ENCODE assay signal across 22 mouse cellular contexts in the genomic region with DNA sequence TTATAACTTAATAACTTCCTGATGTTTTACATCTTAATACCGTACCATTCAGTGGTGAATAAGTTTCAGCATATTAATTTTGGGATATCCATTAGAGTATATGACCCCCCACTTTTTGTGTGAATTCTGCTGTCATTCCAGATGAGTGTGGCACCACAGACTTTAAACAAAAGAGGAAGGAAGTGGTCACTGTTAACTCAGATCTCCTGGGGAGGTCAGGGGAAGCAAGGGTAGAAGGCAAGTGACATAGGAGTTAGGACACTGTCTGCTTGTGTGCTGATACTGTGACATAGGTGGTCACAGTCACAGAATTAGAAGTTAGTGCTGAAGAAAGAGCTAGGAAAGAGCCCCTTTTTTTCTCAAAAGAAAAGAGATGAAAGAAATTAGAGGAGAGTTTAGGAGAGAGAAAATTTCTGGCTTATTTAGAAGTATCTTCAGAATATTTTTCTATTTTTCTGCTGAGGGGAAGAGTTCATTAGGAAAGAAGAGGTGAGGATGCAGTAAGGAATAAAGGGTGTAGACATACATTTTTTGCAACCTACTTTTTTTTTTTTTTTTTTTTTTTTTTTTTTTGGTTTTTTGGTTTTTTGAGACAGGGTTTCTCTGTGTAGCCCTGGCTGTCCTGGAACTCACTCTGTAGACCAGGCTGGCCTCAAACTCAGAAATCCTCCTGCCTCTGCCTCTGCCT. TPM values are rescaled to one million over a fixed set of nuclear protein-coding genes. Genes with fewer than 3 reads are reported as not detected.
A peak's percentile ranks its signal among the peaks of the same experiment; 100 is the strongest.
DNase-seq lines count a peak whose midpoint lies in the region; ATAC-seq and TF ChIP-seq lines count a peak whose summit lies in the region.
"Had no signal": no experiment of that assay in that cellular context is flagged by ENCODE, and none has a peak within 500 bp of the region (broad histone marks: within the 10 kb centered on the region; RNA-seq: fewer than 3 reads in every experiment).

No protein-coding gene starts in this region.

- dilution Hi-C loops in CH12.LX (cut with MboI; ENCODE audit: extremely low pct_ligation_motif_present, extremely low pct_unique_long_range_greater_than_20kb, low sequenced_read_pairs): no loop called here

- no peak overlapping the region for H3K9ac ChIP-seq in liver, embryonic 13.5 days
- H3K9ac ChIP-seq in liver, embryonic 11.5 days (ENCODE audit: low read depth, low read length): no peak overlapping the region
- no peak overlapping the region for H3K9ac ChIP-seq in CH12.LX (ENCODE audit: insufficient read depth, low read depth)
- H3K9ac ChIP-seq: embryonic facial prominence, embryonic 12.5 days; forebrain, embryonic 15.5 days; hindbrain, embryonic 13.5 days; limb, embryonic 13.5 days; lung, embryonic 15.5 days had no signal

- no peak for TF ChIP-seq POLR2A in CH12.LX (IDR thresholded peaks at IDR 0.05; ENCODE audit: low read depth, low read length)

- H3K79me2 ChIP-seq in CH12.LX (replicated peaks; ENCODE audit: control insufficient read depth, extremely low read depth, insufficient read depth, poor library complexity, severe bottlenecking): no peaks in the 10 kb centered on the region; the same call in none of the 2 replicates

- H3K27me3 ChIP-seq in liver, embryonic 13.5 days: no peaks in the 10 kb centered on the region
- no peaks in the 10 kb centered on the region for H3K27me3 ChIP-seq in liver, embryonic 11.5 days (replicated peaks; ENCODE audit: control insufficient read depth, insufficient read depth, low read length)
- H3K27me3 ChIP-seq in CH12.LX (replicated peaks): no peaks in the 10 kb centered on the region
- H3K27me3 ChIP-seq: embryonic facial prominence, embryonic 12.5 days; forebrain, embryonic 15.5 days; hindbrain, embryonic 13.5 days; limb, embryonic 13.5 days; lung, embryonic 15.5 days had no signal

- no peak for TF ChIP-seq CTCF in CH12.LX (conservative IDR thresholded peaks at IDR 0.05 in 1 of 2, IDR thresholded peaks at IDR 0.05 in 1 of 2; ENCODE audit: low read depth in 2 of 2, low read length in 2 of 2)

- WGBS in liver, embryonic 13.5 days (ENCODE audit: insufficient replicate concordance): 40% methylated on average over 1 of the region's 1 CpGs
- 56% methylated on average over 1 of the region's 1 CpGs for WGBS in liver, embryonic 11.5 days

- peak overlapping the region; percentile 9; the same call in 1 of the 2 replicates for H3K27ac ChIP-seq in liver, embryonic 13.5 days
- H3K27ac ChIP-seq in liver, embryonic 11.5 days (ENCODE audit: low read depth, low read length): no peak overlapping the region; the same call in 1 of the 2 replicates
- no peak overlapping the region for H3K27ac ChIP-seq in CH12.LX (ENCODE audit: insufficient read depth, low read depth)
- H3K27ac ChIP-seq: embryonic facial prominence, embryonic 12.5 days; forebrain, embryonic 15.5 days; hindbrain, embryonic 13.5 days; limb, embryonic 13.5 days; lung, embryonic 15.5 days; midbrain, embryonic 10.5 days had no signal

- H3K4me1 ChIP-seq in liver, embryonic 13.5 days (replicated peaks): peaks cover 15% of the 10 kb centered on the region
- no peaks in the 10 kb centered on the region for H3K4me1 ChIP-seq in liver, embryonic 11.5 days (replicated peaks; ENCODE audit: control insufficient read depth, insufficient read depth, low read length)
- H3K4me1 ChIP-seq in CH12.LX (ENCODE audit: control insufficient read depth in 1 of 2, insufficient read depth in 2 of 2): peaks cover 21 to 51% of the 10 kb centered on the region in 2 experiments
- H3K4me1 ChIP-seq: embryonic facial prominence, embryonic 12.5 days; forebrain, embryonic 15.5 days; hindbrain, embryonic 13.5 days; midbrain, embryonic 10.5 days had no signal

- peak; percentile 7 for DNase-seq in liver, embryonic 13.5 days
- DNase-seq in liver, embryonic 11.5 days (ENCODE audit: low spot score): no peak
- DNase-seq in CH12.LX (ENCODE audit: extremely low read depth): peak; percentile 77
- no peak for DNase-seq in right cerebral cortex, postnatal 10 days (ENCODE audit: low spot score in 2 of 2)
- no peak for DNase-seq in cerebellum, postnatal 25 days
- DNase-seq in adrenal gland, postnatal 14 days: no peak
- DNase-seq: cerebellum, adult 8-10 months; heart, postnatal 10 days; kidney, adult 2 months; kidney, postnatal 10 days; right cerebral cortex, adult 18-20 months had no signal

- no peaks in the 10 kb centered on the region for H3K36me3 ChIP-seq in liver, embryonic 13.5 days
- no peaks in the 10 kb centered on the region for H3K36me3 ChIP-seq in liver, embryonic 11.5 days (ENCODE audit: control insufficient read depth, insufficient read depth, low read length)
- peaks cover 0 to 7% of the 10 kb centered on the region in 2 experiments for H3K36me3 ChIP-seq in CH12.LX (replicated peaks in 1 of 2; ENCODE audit: control insufficient read depth in 1 of 2, insufficient read depth in 1 of 2, low read length in 1 of 2)
- H3K36me3 ChIP-seq: embryonic facial prominence, embryonic 12.5 days; forebrain, embryonic 15.5 days; hindbrain, embryonic 13.5 days; limb, embryonic 13.5 days; lung, embryonic 15.5 days; midbrain, embryonic 10.5 days had no signal

- no peak for TF ChIP-seq RAD21 in CH12.LX (IDR thresholded peaks at IDR 0.05; ENCODE audit: low read depth, low read length)

- H3K4me2 ChIP-seq in liver, embryonic 13.5 days: no peak overlapping the region
- H3K4me2 ChIP-seq in liver, embryonic 11.5 days: no peak overlapping the region
- H3K4me2 ChIP-seq in CH12.LX (ENCODE audit: insufficient read depth, low read depth, poor library complexity, severe bottlenecking): no peak overlapping the region
- H3K4me2 ChIP-seq: embryonic facial prominence, embryonic 12.5 days; forebrain, embryonic 15.5 days; heart, embryonic 11.5 days; hindbrain, embryonic 13.5 days; limb, embryonic 13.5 days; lung, embryonic 15.5 days had no signal

- H3K9me3 ChIP-seq in liver, embryonic 13.5 days (replicated peaks): no peaks in the 10 kb centered on the region
- no peaks in the 10 kb centered on the region for H3K9me3 ChIP-seq in liver, embryonic 11.5 days (ENCODE audit: control insufficient read depth, low read length)
- no peaks in the 10 kb centered on the region for H3K9me3 ChIP-seq in CH12.LX (replicated peaks; ENCODE audit: low read length)
- H3K9me3 ChIP-seq: embryonic facial prominence, embryonic 12.5 days; forebrain, embryonic 15.5 days; hindbrain, embryonic 13.5 days; limb, embryonic 13.5 days; lung, embryonic 15.5 days; midbrain, embryonic 10.5 days had no signal

- H3K4me3 ChIP-seq in liver, embryonic 13.5 days (replicated peaks): no peak overlapping the region
- H3K4me3 ChIP-seq in liver, embryonic 11.5 days (ENCODE audit: low read depth, low read length): no peak overlapping the region
- no peak overlapping the region for H3K4me3 ChIP-seq in CH12.LX (replicated peaks in 1 of 3; ENCODE audit: low read depth in 2 of 3, low read length in 2 of 3, poor library complexity in 1 of 3)
- H3K4me3 ChIP-seq: embryonic facial prominence, embryonic 12.5 days; erythroblast, embryonic 14.5 days; forebrain, embryonic 15.5 days; hindbrain, embryonic 13.5 days; limb, embryonic 13.5 days; lung, embryonic 15.5 days; midbrain, embryonic 10.5 days had no signal

- peak; percentile 84 for TF ChIP-seq EP300 in CH12.LX (IDR thresholded peaks at IDR 0.05; ENCODE audit: low read length)

- in situ Hi-C loops in CH12.LX (cut with MboI; ENCODE audit: low pct_ligation_motif_present, low pct_unique_long_range_greater_than_20kb, low sequenced_read_pairs): no loop called here

- no peak for ATAC-seq in liver, embryonic 13.5 days (ENCODE audit: low read depth)
- ATAC-seq in liver, embryonic 11.5 days (replicated peaks; ENCODE audit: low FRiP score): no peak
- peak; percentile 99 for ATAC-seq in granulocyte monocyte progenitor cell, adult 5-6 weeks (replicated peaks; ENCODE audit: poor library complexity, severe bottlenecking)
- peak; percentile 99 for ATAC-seq in megakaryocyte progenitor cell, adult 5-6 weeks (replicated peaks; ENCODE audit: poor library complexity)
- ATAC-seq: forebrain, embryonic 15.5 days; inflammation-experienced regulatory T-cells, adult 6 months had no signal

TF ChIP-seq in CH12.LX, 34 proteins besides CTCF, POLR2A, EP300 and RAD21:
- TF ChIP-seq UBTF (IDR thresholded peaks at IDR 0.05; ENCODE audit: low read depth, low read length) (no peak), ELF1 (IDR thresholded peaks at IDR 0.05; ENCODE audit: low read depth, low read length) (no peak), CHD1 (IDR thresholded peaks at IDR 0.05; ENCODE audit: low read depth, low read length) (no peak), CHD2 (IDR thresholded peaks at IDR 0.05; ENCODE audit: low read length) (no peak), ETS1 (conservative IDR thresholded peaks at IDR 0.05; ENCODE audit: low read depth, low read length) (peak; percentile 49; the same call in 1 of the 2 replicates), ZNF384 (IDR thresholded peaks at IDR 0.05; ENCODE audit: low read depth, low read length) (peak; percentile 57), BHLHE40 (IDR thresholded peaks at IDR 0.05; ENCODE audit: low read depth, low read length) (peak; percentile 45; the same call in 1 of the 2 replicates), JUN (IDR thresholded peaks at IDR 0.05; ENCODE audit: insufficient read depth, low read depth, low read length) (no peak)

RNA-seq across cellular contexts. Expression of gene Ssh2, which starts 23.7 kb away (rescaled TPM):
- 3.5 and 4.6 TPM in 2 replicates for polyA plus RNA-seq in liver, embryonic 13.5 days (2015; fragmentation: Nextera tagmentation; extraction: Ambion mirVana)
- polyA plus RNA-seq in liver, embryonic 11.5 days (2014; fragmentation: Nextera tagmentation; extraction: Ambion mirVana): 9.9 and 12.1 TPM in 2 replicates
- total RNA-seq in CH12.LX (2012; rRNA removed) (6.3 and 6.5 TPM in 2 replicates), CH12.LX (2014; rRNA removed) (5.2 and 5.9 TPM in 2 replicates)
- 11.4 and 14.6 TPM in 2 replicates for polyA plus RNA-seq in CH12.LX (2012; ENCODE audit: insufficient read length, low read depth)
- 26.6 and 28.7 TPM in 2 replicates for total RNA-seq in granulocyte monocyte progenitor cell, adult 5-6 weeks (2014; fragmentation: Nextera tagmentation)
- 14.4 and 14.7 TPM in 2 replicates for total RNA-seq in granulocyte monocyte progenitor cell, adult 5-6 weeks (2017)
- total RNA-seq in megakaryocyte progenitor cell, adult 5-6 weeks (2015): 25.5 and 26.6 TPM in 2 replicates
- total RNA-seq in megakaryocyte progenitor cell, adult 5-6 weeks (2017): 14.7 and 20.9 TPM in 2 replicates
- 33.5 and 51.4 TPM in 2 replicates for total RNA-seq in adrenal gland, postnatal 14 days (2021)

RNA-seq across cellular contexts. Expression of gene Efcab5, which starts 51.0 kb away (rescaled TPM):
- 0.07 and 0.08 TPM in 2 replicates for polyA plus RNA-seq in liver, embryonic 13.5 days (2015; fragmentation: Nextera tagmentation; extraction: Ambion mirVana)
- 0.41 and 0.73 TPM in 2 replicates for polyA plus RNA-seq in liver, embryonic 11.5 days (2014; fragmentation: Nextera tagmentation; extraction: Ambion mirVana)
- total RNA-seq in CH12.LX (2012; rRNA removed) (0.29 and 0.38 TPM in 2 replicates), CH12.LX (2014; rRNA removed) (0.24 and 0.27 TPM in 2 replicates)
- polyA plus RNA-seq in CH12.LX (2012; ENCODE audit: insufficient read length, low read depth): 0.43 and 0.97 TPM in 2 replicates
- 0.77 TPM in 1 of 2 replicates, not detected in the other for total RNA-seq in granulocyte monocyte progenitor cell, adult 5-6 weeks (2014; fragmentation: Nextera tagmentation)
- 0.47 and 0.57 TPM in 2 replicates for total RNA-seq in granulocyte monocyte progenitor cell, adult 5-6 weeks (2017)
- 0.54 and 1.3 TPM in 2 replicates for total RNA-seq in megakaryocyte progenitor cell, adult 5-6 weeks (2015)
- total RNA-seq in megakaryocyte progenitor cell, adult 5-6 weeks (2017): 0.46 and 1.8 TPM in 2 replicates
- 0.23 and 0.30 TPM in 2 replicates for total RNA-seq in adrenal gland, postnatal 14 days (2021)
- polyA plus RNA-seq: erythroblast, embryonic 14.5 days had no signal

Comparison
In these comparisons a context has a peak if more than half of its experiments do, and no peak if none do; other contexts are left out.
1. DNase-seq: peak in liver, embryonic 13.5 days (single experiment) and CH12.LX (single experiment); none in liver, embryonic 11.5 days (single experiment), right cerebral cortex, postnatal 10 days (0 of 2), cerebellum, postnatal 25 days (0 of 2) and adrenal gland, postnatal 14 days (single experiment).
2. ATAC-seq: peak in granulocyte monocyte progenitor cell, adult 5-6 weeks (single experiment) and megakaryocyte progenitor cell, adult 5-6 weeks (single experiment); none in liver, embryonic 13.5 days (single experiment) and liver, embryonic 11.5 days (single experiment).